Mouse (Mus musculus) neural tube, embryonic 14.5 days (tissue): Measurements from ENCODE around the gene Gpr61. TPM values are rescaled to one million over a fixed set of nuclear protein-coding genes. Genes with fewer than 3 reads are reported as not detected.

Source experiments
- ATAC-seq: fragments of 200-750 bp; cut with Nextera tagmentation; 2 replicates; pipeline ENCODE4 v1.8.0; 2017; ENCODE audit warnings: low read depth, mild to moderate bottlenecking, moderate TSS enrichment, moderate library complexity
- H3K27ac ChIP-seq: fragments of 300-500 bp; sonication (generic); 2 replicates; pipeline ENCODE4 v1.5.1; 2014; ENCODE audit warnings: low read depth, mild to moderate bottlenecking, control low read depth, low read length, moderate library complexity, mixed read lengths
- H3K27me3 ChIP-seq: fragments of 300-500 bp; sonication (generic); 2 replicates; pipeline ENCODE4 v1.6.1; 2014; ENCODE audit warnings: low read length; ENCODE audit not compliant: control insufficient read depth, insufficient read depth
- H3K36me3 ChIP-seq: fragments of 300-500 bp; sonication (generic); 2 replicates; pipeline ENCODE4 v1.6.1; 2014; ENCODE audit warnings: low read length, mixed read lengths; ENCODE audit not compliant: control insufficient read depth, insufficient read depth
- H3K4me1 ChIP-seq: fragments of 300-500 bp; sonication (generic); 2 replicates; pipeline ENCODE4 v1.6.1; 2014; ENCODE audit warnings: low read length; ENCODE audit not compliant: control insufficient read depth, insufficient read depth
- H3K4me2 ChIP-seq: fragments of 300-500 bp; sonication (generic); 2 replicates; pipeline ENCODE4 v1.6.1; 2014; ENCODE audit warnings: mild to moderate bottlenecking, low read depth, low read length, control low read depth
- H3K4me3 ChIP-seq: fragments of 300-500 bp; sonication (generic); 2 replicates; pipeline ENCODE4 v1.5.1; 2014; ENCODE audit warnings: low read depth, low read length, control low read depth, mixed read lengths
- H3K9ac ChIP-seq: fragments of 300-500 bp; sonication (generic); replicated peaks from 2 replicates; pipeline ENCODE4 v1.6.1; 2014; ENCODE audit warnings: low read depth, mild to moderate bottlenecking, control low read depth, low read length, mixed read lengths
- H3K9me3 ChIP-seq: fragments of 300-500 bp; sonication (generic); 2 replicates; pipeline ENCODE4 v1.6.1; 2016; ENCODE audit warnings: low read length; ENCODE audit not compliant: control insufficient read depth
- WGBS: fragments of 180-500 bp; shearing (Covaris S2); extraction: QIAGEN DNeasy Blood & Tissue Kit; methylation state at CpG from one replicate; pipeline ENCODE4 v1.1.7; 2014; 5-methylcytosine and 5-hydroxymethylcytosine counted together
- polyA plus RNA-seq: library from polyadenylated mRNA; unstranded; fragments of >200 nt; fragmentation: Nextera tagmentation; extraction: Ambion mirVana; gene quantifications from 2 replicates; pipeline ENCODE4 v1.2.1, GENCODE M21; 2014

The Gpr61 gene
- polyA plus RNA-seq, 1 experiment from 2014 or later, result 2.7 TPM

DNA sequence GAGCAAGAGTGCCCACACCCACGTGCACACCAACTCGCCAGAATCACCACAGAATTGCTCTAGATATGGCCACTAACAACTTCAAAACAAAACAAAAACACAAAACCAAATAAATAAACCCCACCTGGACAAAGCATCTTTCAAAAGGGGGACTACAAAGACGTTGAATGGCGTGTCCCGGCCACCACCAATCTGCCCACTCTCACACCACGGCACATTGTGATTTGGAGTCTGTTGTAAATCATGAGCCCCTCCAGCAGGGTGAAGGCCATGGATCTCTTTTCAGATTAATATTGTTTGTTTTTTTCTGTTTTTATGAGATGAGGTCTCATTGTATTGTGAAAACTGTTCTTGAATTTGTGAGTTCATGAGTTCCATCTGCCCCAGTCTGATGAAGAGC lies 52.6 kb downstream of the Gpr61 start:
- no peaks in the 10 kb centered on the region for H3K27me3 ChIP-seq
- no peak overlapping the region for H3K9ac ChIP-seq
- ATAC-seq, result no peak
- H3K4me3 ChIP-seq, result no peak overlapping the region
- H3K36me3 ChIP-seq, result no peaks in the 10 kb centered on the region; the same call in 1 of the 2 replicates
- no peaks in the 10 kb centered on the region for H3K9me3 ChIP-seq
- H3K4me1 ChIP-seq, result peaks cover 3% of the 10 kb centered on the region; the same call in 1 of the 2 replicates
- H3K4me2 ChIP-seq, result no peak overlapping the region
- H3K27ac ChIP-seq, result no peak overlapping the region
- WGBS, result 68% methylated on average over 6 of the region's 6 CpGs

DNA sequence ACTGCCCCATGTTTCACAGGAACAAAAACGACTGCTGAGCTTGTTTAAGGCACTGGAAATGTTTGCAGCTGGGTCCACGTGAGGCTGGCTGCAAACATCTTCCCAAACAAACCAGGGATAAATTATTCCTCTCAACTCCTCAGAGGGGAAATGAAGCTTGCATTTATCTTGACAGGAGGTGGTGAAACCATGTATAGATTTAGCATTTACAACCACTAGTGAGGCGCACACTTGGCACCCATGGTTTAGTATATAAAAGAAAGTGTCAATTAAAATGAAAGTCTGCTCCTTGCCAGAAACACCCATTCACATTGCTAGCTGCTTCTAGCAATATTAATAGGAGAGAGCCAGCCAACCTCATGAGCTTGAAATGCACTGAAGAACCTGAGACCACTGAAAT lies 53.1 kb downstream of the Gpr61 start:
- 16% methylated on average over 3 of the region's 3 CpGs for WGBS
- Histone ChIP-seq H3K4me1 (peaks cover 3% of the 10 kb centered on the region; the same call in 1 of the 2 replicates), H3K27ac (no peak overlapping the region), H3K36me3 (no peaks in the 10 kb centered on the region; the same call in 1 of the 2 replicates), H3K4me3 (no peak overlapping the region), H3K9ac (no peak overlapping the region), H3K4me2 (no peak overlapping the region), H3K9me3 (no peaks in the 10 kb centered on the region), H3K27me3 (no peaks in the 10 kb centered on the region)
- ATAC-seq, result no peak

Other genes starting within 250 kb of the Gpr61 start
- 69.3 and 70.4 TPM in 2 replicates for gene Gstm7, start 223.1 kb downstream of the Gpr61 start, polyA plus RNA-seq
- 7.4 and 13.2 TPM in 2 replicates for gene Gstm6, start 211.1 kb downstream of the Gpr61 start, polyA plus RNA-seq
- not detected in 2 replicates for gene Gstm3, start 185.6 kb downstream of the Gpr61 start, polyA plus RNA-seq
- gene Gstm2, start 168.4 kb downstream of the Gpr61 start, polyA plus RNA-seq, result 1.2 and 6.6 TPM in 2 replicates
- gene Gstm1, start 136.9 kb downstream of the Gpr61 start, polyA plus RNA-seq, result 123 and 186 TPM in 2 replicates
- gene Gstm4, start 110.0 kb downstream of the Gpr61 start, polyA plus RNA-seq, result 17.7 and 18.6 TPM in 2 replicates
- gene Ampd2, start 68.2 kb downstream of the Gpr61 start, polyA plus RNA-seq, result 51.7 and 53.5 TPM in 2 replicates
- gene Gnat2, start 62.1 kb downstream of the Gpr61 start, polyA plus RNA-seq, result 0.24 TPM in 1 of 2 replicates, not detected in the other
- 108 and 141 TPM in 2 replicates for gene Gnai3, start 8.7 kb downstream of the Gpr61 start, polyA plus RNA-seq
- 11.2 TPM in 2 replicates for gene Amigo1, start 31.5 kb upstream of the Gpr61 start, polyA plus RNA-seq
- gene Cyb561d1, start 46.3 kb upstream of the Gpr61 start, polyA plus RNA-seq, result 2.0 and 2.3 TPM in 2 replicates
- gene Atxn7l2, start 56.1 kb upstream of the Gpr61 start, polyA plus RNA-seq, result 22.0 and 24.0 TPM in 2 replicates
- 0.14 and 0.32 TPM in 2 replicates for gene Sypl2, start 71.8 kb upstream of the Gpr61 start, polyA plus RNA-seq
- gene Psma5, start 102.0 kb upstream of the Gpr61 start, polyA plus RNA-seq, result 243 TPM in 2 replicates
- gene Sort1, start 129.2 kb upstream of the Gpr61 start, polyA plus RNA-seq, result 19.4 and 26.7 TPM in 2 replicates
- 0.48 TPM in 1 of 2 replicates, not detected in the other for gene Mybphl, start 210.0 kb upstream of the Gpr61 start, polyA plus RNA-seq
- 3.2 and 3.5 TPM in 2 replicates for gene Psrc1, start 229.0 kb upstream of the Gpr61 start, polyA plus RNA-seq